Mouse (Mus musculus) kidney, postnatal 0 days (tissue): Measurements from ENCODE around the gene Uimc1. TPM values are rescaled to one million over a fixed set of nuclear protein-coding genes. Genes with fewer than 3 reads are reported as not detected.

Source experiments
- ATAC-seq: fragments of 200-750 bp; cut with Nextera tagmentation; replicated peaks from 2 replicates; pipeline ENCODE4 v1.8.0; 2017; ENCODE audit warnings: low read depth, moderate number of reproducible peaks, moderate TSS enrichment, moderate library complexity; ENCODE audit not compliant: low FRiP score
- DNase-seq: peaks from one replicate; pipeline ENCODE4 v3.0.0-alpha.2; 2016; ENCODE audit warnings: low spot score
- H3K27ac ChIP-seq: fragments of 300-500 bp; sonication (generic); 2 replicates; pipeline ENCODE4 v1.5.1; 2014; ENCODE audit warnings: mild to moderate bottlenecking
- H3K27me3 ChIP-seq: fragments of 300-500 bp; sonication (generic); 2 replicates; pipeline ENCODE4 v1.6.1; 2014; ENCODE audit warnings: low read length, mixed read lengths; ENCODE audit not compliant: insufficient read depth
- H3K36me3 ChIP-seq: fragments of 300-500 bp; sonication (generic); 2 replicates; pipeline ENCODE4 v1.6.1; 2014; ENCODE audit warnings: low read length, mixed read lengths; ENCODE audit not compliant: insufficient read depth
- H3K4me1 ChIP-seq: fragments of 300-500 bp; sonication (generic); replicated peaks from 2 replicates; pipeline ENCODE4 v1.6.1; 2014; ENCODE audit warnings: antibody characterized with exemption, low read length, mixed read lengths; ENCODE audit not compliant: insufficient read depth
- H3K4me2 ChIP-seq: fragments of 300-500 bp; sonication (generic); 2 replicates; pipeline ENCODE4 v1.6.1; 2014; ENCODE audit warnings: mild to moderate bottlenecking, low read length, moderate library complexity, mixed read lengths
- H3K4me3 ChIP-seq: fragments of 300-500 bp; sonication (generic); replicated peaks from 2 replicates; pipeline ENCODE4 v1.5.1; 2014; ENCODE audit warnings: low read depth, low read length
- H3K9ac ChIP-seq: fragments of 300-500 bp; sonication (generic); 2 replicates; pipeline ENCODE4 v1.6.1; 2014; ENCODE audit warnings: low read depth, low read length
- H3K9me3 ChIP-seq: fragments of 300-500 bp; sonication (generic); replicated peaks from 2 replicates; pipeline ENCODE4 v1.6.1; 2016; ENCODE audit warnings: low read length, inconsistent platforms, mixed read lengths
- CTCF ChIP-seq: IDR thresholded peaks from 2 replicates; pipeline ENCODE4 v1.5.1; 2016; ENCODE audit warnings: antibody characterized with exemption, low read depth, mild to moderate bottlenecking, moderate library complexity
- WGBS: fragments of 180-500 bp; shearing (Covaris S2); extraction: QIAGEN DNeasy Blood & Tissue Kit; methylation state at CpG from one replicate; pipeline ENCODE4 v1.1.7; 2014; 5-methylcytosine and 5-hydroxymethylcytosine counted together
- polyA plus RNA-seq: library from polyadenylated mRNA; unstranded; fragments of >200 nt; fragmentation: Nextera tagmentation; extraction: Ambion mirVana; gene quantifications from 2 replicates; pipeline ENCODE4 v1.2.1, GENCODE M21; 2015

Uimc1 gene
- polyA plus RNA-seq, 1 experiment from 2014 or later = 27.9 TPM

GRCm38 (mm10) chr13:55005691-55006414 lies 94.2 kb downstream of the Uimc1 start:
- H3K4me1 ChIP-seq = 0 out of 2 replicates have a peak, but pooled peaks cover 2% of the 10 kb centered on the region
- no peak overlapping the region for H3K9ac ChIP-seq
- no peak overlapping the region for H3K27ac ChIP-seq
- TF ChIP-seq CTCF = no peak
- no peak overlapping the region for H3K4me3 ChIP-seq
- 59% methylated on average over 31 of the region's 31 CpGs for WGBS
- H3K9me3 ChIP-seq = no peaks in the 10 kb centered on the region
- no peak for DNase-seq
- no peaks in the 10 kb centered on the region for H3K36me3 ChIP-seq
- no peak for ATAC-seq
- H3K4me2 ChIP-seq = no peak overlapping the region
- H3K27me3 ChIP-seq = no peaks in the 10 kb centered on the region

- Histone ChIP-seq H3K27ac (no peak overlapping the region), H3K9ac (no peak overlapping the region), H3K4me2 (no peak overlapping the region), H3K4me3 (no peak overlapping the region), H3K36me3 (no peaks in the 10 kb centered on the region), H3K27me3 (no peaks in the 10 kb centered on the region), H3K4me1 (0 out of 2 replicates have a peak, but pooled peaks cover 2% of the 10 kb centered on the region), H3K9me3 (no peaks in the 10 kb centered on the region)
- WGBS = 41% methylated on average over 11 of the region's 11 CpGs
- ATAC-seq = peak; percentile 47
- no peak for TF ChIP-seq CTCF
- no peak for DNase-seq
Measured at GRCm38 (mm10) chr13:55004646-55005045, 95.5 kb downstream of the Uimc1 start.

DNA sequence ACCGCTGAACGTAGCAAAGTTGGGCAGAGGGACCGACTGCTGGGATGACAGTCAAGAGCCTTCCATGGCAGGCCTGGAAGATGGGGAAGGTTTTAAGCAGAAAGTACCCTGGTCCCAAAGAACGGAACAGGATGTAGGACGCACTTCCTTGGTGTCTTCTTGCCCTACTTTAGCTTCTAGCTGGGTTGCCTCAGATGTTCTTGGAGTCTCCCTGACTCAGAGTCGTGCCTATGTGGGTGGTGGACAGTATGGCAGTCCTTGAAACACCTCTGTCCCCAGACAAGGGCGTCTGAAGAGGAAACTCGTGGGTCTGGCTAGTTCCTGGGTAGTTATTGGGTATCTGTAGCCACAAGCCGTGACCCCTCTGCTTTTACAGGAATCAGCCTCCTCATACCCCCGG lies 98.0 kb downstream of the Uimc1 start:
- ATAC-seq = no peak
- no peak for DNase-seq
- Histone ChIP-seq H3K9ac (no peak overlapping the region), H3K4me3 (no peak overlapping the region), H3K27me3 (no peaks in the 10 kb centered on the region), H3K27ac (no peak overlapping the region), H3K4me1 (0 out of 2 replicates have a peak, but pooled peaks cover 2% of the 10 kb centered on the region), H3K36me3 (no peaks in the 10 kb centered on the region), H3K4me2 (no peak overlapping the region), H3K9me3 (no peaks in the 10 kb centered on the region)
- TF ChIP-seq CTCF = no peak
- WGBS = 70% methylated on average over 10 of the region's 10 CpGs

DNA sequence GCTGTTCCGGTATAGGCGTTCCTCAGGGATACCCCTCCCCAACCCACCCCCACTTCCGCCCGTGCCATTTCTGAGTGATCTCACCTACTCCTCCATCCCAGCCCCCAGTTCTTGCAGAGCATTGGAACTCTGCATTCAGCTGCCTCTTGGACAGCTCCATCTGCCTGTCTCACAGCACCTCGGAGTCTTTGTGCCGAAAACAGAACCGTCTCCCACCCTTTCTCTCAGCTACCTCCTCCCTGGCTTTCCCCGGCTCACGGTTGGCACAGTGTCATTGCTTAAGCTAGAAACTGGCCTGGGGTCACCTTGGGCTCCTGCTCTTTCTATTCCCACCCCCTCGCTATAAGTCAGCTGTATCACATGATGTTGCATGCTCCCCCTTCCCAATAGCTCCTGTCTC lies 99.7 kb downstream of the Uimc1 start:
- Histone ChIP-seq H3K4me1 (no peaks in the 10 kb centered on the region), H3K4me3 (no peak overlapping the region), H3K27me3 (no peaks in the 10 kb centered on the region), H3K9ac (no peak overlapping the region), H3K27ac (no peak overlapping the region), H3K9me3 (no peaks in the 10 kb centered on the region), H3K36me3 (no peaks in the 10 kb centered on the region), H3K4me2 (no peak overlapping the region)
- no peak for DNase-seq
- WGBS = 68% methylated on average over 10 of the region's 10 CpGs
- no peak for ATAC-seq
- no peak for TF ChIP-seq CTCF

DNA sequence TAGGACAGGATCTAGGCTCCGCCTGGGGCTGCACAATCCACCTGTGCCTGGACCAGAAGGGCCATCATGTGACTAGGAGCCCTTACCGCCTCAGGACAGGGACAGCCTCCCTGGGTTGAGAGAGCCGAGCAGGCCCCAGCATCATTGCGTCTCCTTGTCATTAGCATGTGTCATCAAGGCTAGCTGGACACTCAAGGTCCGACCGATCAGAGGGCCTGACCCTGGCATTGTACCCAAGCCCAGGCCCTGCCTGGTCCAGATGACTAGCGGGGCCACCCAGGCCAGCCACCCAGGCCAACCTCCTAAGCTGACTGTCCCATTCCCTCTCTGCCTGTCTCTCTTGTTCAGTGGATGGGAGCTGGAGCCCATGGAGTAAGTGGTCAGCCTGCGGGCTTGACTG lies 102.5 kb downstream of the Uimc1 start:
- TF ChIP-seq CTCF = no peak
- no peak for ATAC-seq
- H3K36me3 ChIP-seq = no peaks in the 10 kb centered on the region
- WGBS = 88% methylated on average over 8 of the region's 8 CpGs
- H3K27ac ChIP-seq = no peak overlapping the region
- H3K27me3 ChIP-seq = no peaks in the 10 kb centered on the region
- no peaks in the 10 kb centered on the region for H3K4me1 ChIP-seq
- no peak overlapping the region for H3K9ac ChIP-seq
- H3K9me3 ChIP-seq = no peaks in the 10 kb centered on the region
- no peak overlapping the region for H3K4me3 ChIP-seq
- H3K4me2 ChIP-seq = no peak overlapping the region
- DNase-seq = no peak

- Histone ChIP-seq H3K9me3 (no peaks in the 10 kb centered on the region), H3K9ac (no peak overlapping the region), H3K27me3 (no peaks in the 10 kb centered on the region), H3K4me2 (no peak overlapping the region), H3K27ac (no peak overlapping the region), H3K4me1 (no peaks in the 10 kb centered on the region), H3K36me3 (no peaks in the 10 kb centered on the region), H3K4me3 (no peak overlapping the region)
- WGBS = 71% methylated on average over 6 of the region's 6 CpGs
- DNase-seq (no peak), ATAC-seq (no peak)
- TF ChIP-seq CTCF = no peak
Measured at GRCm38 (mm10) chr13:54995161-54995560, 104.9 kb downstream of the Uimc1 start.

- Histone ChIP-seq H3K27me3 (no peaks in the 10 kb centered on the region), H3K36me3 (no peaks in the 10 kb centered on the region), H3K4me3 (no peak overlapping the region), H3K4me2 (no peak overlapping the region), H3K27ac (no peak overlapping the region), H3K9me3 (no peaks in the 10 kb centered on the region), H3K9ac (no peak overlapping the region), H3K4me1 (no peaks in the 10 kb centered on the region)
- WGBS = 23% methylated on average over 4 of the region's 4 CpGs
- ATAC-seq (no peak), DNase-seq (no peak)
- TF ChIP-seq CTCF = no peak
Measured at GRCm38 (mm10) chr13:54994576-54994975, 105.5 kb downstream of the Uimc1 start.
